In the genomic region with DNA sequence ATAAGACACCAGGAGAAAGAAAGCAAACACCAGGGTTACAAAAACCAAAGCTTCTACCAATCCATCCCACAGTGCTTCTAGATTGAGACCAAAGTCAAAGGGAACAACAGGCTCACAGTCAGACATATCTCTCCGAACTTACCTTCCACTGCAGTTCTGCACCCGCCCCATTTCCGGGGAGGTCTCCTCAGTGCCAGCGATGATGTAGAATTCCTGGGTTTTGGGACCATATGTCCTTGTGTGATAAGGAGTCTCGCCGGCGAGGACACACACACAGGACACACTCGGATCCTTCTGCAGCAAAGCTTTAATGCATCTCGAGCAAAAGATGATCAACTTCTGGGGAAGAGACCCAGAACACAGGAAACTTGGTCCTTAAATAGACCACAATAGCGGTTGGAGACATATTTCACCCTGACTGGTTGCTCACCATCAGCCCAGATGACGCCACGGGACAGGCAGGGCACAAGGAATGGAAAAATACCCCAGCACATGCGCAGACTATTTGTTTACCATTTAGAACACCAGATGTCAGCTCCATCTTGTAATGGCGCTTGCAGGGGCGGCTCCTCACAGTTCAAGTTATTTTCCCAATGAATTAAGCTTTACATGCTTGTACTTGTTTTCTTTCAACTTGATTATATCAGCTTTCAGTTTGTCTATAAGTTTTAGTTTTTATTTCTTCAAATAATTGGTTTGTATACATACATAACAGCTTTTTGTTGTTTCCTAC, we compare ENCODE assay signal across 17 mouse cellular contexts.
"Had no signal": no experiment of that assay in that cellular context is flagged by ENCODE, and none has a peak within 500 bp of the region (broad histone marks: within the 10 kb centered on the region; RNA-seq: fewer than 3 reads in every experiment).

No protein-coding gene starts in this region.

- H3K9ac ChIP-seq: neural tube, embryonic 12.5 days; neural tube, embryonic 13.5 days; neural tube, embryonic 15.5 days; stomach, embryonic 15.5 days had no signal

- H3K4me1 ChIP-seq: neural tube, embryonic 12.5 days; neural tube, embryonic 13.5 days; neural tube, embryonic 15.5 days; stomach, embryonic 15.5 days had no signal

- H3K9me3 ChIP-seq: neural tube, embryonic 12.5 days; neural tube, embryonic 13.5 days; neural tube, embryonic 15.5 days; stomach, embryonic 15.5 days had no signal

- H3K27me3 ChIP-seq: neural tube, embryonic 12.5 days; neural tube, embryonic 13.5 days; neural tube, embryonic 15.5 days; stomach, embryonic 15.5 days had no signal

- H3K36me3 ChIP-seq: neural tube, embryonic 12.5 days; neural tube, embryonic 13.5 days; neural tube, embryonic 15.5 days; stomach, embryonic 15.5 days had no signal

- H3K4me3 ChIP-seq: neural tube, embryonic 12.5 days; neural tube, embryonic 13.5 days; neural tube, embryonic 15.5 days; stomach, embryonic 15.5 days had no signal

- DNase-seq: retina, postnatal 1 day; right cerebral cortex, adult 18-20 months; right cerebral cortex, postnatal 14 days; right cerebral cortex, postnatal 25 days; right cerebral cortex, postnatal 4 days; spleen, adult 18-20 months; thymus, adult 18-20 months; thymus, adult 2 months; thymus, postnatal 14 days; thymus, postnatal 25 days; thymus, postnatal 36 days; thymus, postnatal 4 days had no signal

- H3K27ac ChIP-seq: neural tube, embryonic 12.5 days; neural tube, embryonic 13.5 days; neural tube, embryonic 15.5 days; stomach, embryonic 15.5 days; stomach, postnatal 0 days had no signal
